Mouse (Mus musculus) A20 (cell line): ENCODE results near the gene Methig1.
A peak's percentile ranks its signal among the peaks of the same experiment; 100 is the strongest.
"Not testable (repeated sequence)": the region's sequence is repeated elsewhere in the genome, so short reads cannot be mapped to it uniquely, and the experiment has no call there.

Source experiments
- DNase-seq: peaks from one replicate; pipeline ENCODE4 v3.0.0-alpha.2; 2011; ENCODE audit warnings: low read depth, low spot score

Methig1 gene

DNA sequence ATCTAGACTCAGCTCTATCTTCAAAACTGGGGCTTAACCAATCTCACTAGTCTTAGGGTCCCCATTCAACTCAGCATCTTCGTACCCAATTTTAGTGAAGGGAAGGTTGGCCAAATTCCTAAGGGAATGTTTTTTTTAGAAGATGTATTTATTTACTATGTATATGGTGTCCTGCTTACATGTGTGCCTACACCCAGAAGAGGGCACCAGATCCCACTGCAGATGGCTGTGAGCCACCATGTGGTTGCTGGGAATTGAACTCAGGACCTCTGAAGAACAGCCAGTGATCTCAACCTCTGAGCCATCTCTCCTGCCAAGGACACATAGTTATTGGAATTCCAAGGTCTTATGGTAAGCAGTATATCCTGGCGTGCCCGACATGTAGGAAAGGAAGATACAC is 42.6 kb downstream of the Methig1 start:
- DNase-seq = no peak

DNA sequence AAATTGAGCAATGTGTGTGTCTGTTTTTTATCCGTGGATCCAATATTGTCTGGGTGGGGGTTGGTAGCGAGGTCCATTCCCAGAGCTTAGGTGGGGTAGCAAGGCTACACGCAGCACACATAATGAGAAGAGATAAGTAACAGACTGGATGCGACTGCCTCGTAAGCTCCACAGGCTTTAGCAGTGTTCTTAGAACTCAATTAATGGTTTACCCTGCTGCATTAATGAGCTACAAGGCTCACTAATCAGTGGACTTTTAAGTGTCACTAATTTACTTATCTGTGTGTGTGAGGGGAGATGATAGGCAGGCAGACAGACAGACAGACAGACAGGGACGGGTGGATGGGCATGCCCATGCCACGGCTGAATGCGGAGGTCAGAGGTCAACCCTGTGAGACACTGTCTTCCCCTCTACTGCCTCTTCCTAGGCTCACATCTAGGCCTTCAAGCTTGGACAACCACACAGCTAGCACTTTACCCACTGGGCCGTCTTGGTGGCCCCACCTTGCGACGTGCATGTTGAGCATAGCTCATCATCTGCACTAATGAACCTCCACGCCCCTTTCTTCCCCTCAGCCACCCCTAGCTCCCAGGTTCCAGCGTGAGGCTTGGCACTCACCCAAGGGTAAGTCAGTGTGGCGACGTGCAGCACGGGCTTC is 47.8 kb downstream of the Methig1 start:
- no peak for DNase-seq

DNA sequence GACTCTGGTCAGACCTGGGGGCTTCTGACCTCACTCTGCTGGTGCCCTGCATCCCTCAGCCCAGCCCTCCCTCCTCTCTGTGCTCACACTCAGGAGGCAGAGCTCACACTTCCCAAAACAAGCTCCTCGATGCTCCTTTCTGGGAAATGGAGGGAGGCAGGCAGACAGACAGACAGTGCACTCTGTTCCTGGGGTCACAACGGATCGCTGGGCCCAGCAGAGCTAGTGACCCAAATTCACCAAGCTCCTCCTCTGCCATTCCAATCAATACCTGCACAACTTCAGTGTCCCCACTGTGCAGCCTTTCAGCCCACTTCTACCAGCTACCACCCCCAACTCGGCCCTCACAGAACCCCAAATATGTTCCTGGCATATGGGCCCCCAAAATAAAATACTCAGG is 48.9 kb downstream of the Methig1 start:
- DNase-seq = no peak

DNA sequence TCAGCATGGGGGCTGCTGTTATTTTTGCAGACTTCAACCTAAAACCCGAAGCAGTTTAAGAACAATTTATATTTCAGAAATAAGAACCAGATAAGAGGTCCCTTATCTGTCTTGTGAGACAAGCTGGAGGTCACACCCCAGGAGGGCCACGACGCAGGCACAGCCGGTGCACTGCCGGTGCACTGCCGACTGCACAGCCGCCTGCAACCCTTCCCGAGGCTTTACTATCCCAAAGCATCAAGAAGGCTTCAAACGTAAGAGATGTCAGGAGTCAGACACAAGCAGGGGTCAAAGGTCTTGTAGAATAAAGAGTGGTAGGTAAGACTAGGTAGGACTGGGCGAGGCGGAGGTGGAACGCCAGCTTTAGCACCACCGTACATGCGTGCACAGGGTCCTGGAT is 49.4 kb downstream of the Methig1 start:
- no peak for DNase-seq

DNA sequence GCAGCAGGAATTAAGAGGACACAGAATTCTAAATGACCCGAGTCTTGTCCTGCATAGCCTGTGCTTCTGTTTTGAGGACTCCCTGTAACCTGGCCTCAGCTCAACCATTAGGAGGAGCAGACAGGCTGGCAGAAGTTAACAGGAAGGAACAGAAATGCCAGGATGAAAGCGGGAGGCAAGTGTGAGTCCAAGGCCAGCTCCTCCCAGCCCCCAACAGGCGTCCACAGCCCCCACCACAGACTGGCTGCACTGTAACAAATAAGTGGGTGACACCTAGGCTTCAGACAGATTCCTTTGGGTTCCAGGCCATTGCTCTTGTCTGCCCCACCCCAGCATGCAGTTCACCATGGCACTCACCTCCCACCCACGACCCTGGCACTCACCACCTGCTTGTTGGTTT is 49.8 kb downstream of the Methig1 start:
- DNase-seq = no peak

DNA sequence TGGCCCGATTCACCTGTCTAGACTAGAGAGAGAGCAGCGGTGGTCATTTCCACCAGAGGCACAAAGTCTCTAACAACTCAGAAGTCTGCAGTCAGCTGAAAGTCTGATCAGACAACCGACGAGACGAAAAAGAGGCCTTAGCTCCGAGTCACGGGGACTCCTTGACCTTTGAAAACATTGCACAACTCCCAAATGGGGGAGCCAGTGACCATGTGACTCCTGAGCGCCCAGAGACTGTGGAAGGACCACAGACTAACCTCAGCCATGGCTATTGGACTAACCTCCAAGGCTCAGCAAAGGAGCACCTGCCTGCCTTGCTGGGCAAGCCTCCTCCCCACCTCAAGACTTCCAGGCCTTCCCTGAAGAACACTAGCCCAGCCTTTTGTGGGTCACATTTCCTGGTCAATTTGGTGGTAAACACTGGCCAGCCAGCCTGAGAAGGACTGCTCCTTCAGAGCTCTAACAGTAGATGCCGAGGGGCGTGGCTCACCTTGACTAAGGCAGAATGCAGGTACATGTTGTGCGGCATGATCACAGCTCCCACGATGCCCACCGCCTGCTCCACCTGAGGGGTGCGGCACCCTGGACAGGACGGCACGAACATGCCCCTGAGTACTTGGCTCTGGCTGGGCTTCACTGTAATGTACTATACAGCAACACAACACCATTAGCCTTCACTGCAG is 50.5 kb downstream of the Methig1 start:
- no peak for DNase-seq

DNA sequence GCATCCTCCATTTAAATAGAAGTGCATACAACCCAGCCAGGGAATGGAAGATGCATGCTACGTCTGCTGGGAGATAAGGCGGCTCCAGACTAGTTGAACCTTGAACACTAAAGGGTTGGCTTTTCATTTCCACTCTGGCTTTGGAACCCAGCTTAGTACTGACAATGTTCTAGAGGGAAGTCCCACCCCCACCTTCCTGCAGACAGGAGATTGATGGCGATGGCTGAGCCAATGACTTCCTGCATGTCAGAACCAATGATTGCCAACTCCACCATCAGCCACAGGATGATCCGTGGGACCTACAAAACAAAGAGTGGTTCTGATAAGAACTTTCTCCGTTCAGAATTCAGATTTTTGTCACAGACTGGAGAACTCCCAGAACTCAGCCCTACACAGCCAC is 53.1 kb downstream of the Methig1 start:
- no peak for DNase-seq

DNA sequence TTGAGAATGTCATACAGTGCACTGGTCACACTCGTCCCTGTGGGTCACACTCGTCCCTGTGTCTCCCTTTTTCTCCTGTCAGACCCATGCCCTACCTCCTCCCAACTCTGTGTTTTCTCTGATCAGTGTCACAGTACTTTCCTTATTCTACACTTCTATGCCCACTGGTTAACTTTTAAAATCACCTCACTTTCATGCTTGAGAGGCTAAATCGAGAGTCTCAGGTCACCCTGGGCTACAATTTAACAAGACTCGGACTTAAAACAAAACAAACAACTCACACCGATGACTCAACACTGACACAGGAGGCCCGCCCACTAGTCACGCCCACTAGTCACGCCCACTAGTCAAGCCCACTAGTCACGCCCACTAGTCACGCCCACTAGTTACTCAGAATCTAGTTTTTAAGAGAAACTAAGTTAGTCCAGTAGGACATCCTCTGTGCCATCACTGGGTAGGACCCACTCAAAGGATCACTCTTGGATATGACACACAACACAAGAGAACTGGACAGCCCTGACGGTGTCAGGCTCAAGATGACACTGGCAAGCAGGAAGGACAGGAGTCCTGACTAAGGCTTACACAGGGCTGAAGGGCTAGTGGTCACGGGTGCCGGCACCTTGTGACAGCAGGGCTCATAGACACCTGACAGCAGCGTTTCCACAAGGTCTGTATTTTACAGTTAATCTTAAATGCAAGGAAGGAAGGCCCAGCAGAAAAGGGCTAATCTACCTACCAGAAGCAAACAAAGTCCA is 58.1 kb downstream of the Methig1 start:
- no peak for DNase-seq

DNA sequence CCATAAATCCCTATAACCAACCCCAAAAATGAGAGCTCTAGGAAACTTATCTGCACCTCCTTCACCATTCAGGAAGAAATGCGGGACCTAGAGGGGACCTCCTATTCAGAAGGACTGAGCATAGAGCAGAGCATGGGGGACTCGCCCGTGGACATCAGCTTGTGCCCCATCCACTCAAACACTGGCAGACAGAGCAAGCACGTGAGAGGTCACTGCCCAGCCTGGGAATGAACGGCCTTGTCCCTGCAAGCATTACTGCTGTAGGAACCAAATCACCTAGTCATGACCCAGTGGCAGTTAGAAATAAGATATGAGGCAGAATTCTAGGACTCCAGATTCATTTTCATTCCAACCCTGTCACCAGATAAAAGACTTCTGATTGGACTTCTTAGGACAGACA is 58.8 kb downstream of the Methig1 start:
- DNase-seq = no peak

DNA sequence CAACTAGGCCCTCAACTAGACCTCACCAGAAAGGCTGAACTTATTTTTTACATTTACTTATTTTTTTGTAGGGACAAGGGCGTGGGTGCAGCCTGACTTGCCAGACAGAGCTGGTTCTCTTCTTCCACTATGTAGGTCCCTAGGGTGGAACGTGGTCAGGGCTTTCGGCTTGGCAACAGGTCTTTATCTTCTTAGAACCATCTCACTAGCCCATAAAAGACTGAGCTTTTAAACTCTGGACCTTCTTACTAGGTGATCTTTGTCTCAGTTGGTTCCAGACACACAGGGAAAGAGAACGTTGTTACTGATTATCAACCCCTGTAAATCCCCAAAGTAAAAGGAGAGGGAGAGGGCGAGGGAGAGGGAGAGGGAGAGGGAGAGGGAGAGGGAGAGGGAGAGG is 60.4 kb downstream of the Methig1 start:
- DNase-seq = no peak

DNA sequence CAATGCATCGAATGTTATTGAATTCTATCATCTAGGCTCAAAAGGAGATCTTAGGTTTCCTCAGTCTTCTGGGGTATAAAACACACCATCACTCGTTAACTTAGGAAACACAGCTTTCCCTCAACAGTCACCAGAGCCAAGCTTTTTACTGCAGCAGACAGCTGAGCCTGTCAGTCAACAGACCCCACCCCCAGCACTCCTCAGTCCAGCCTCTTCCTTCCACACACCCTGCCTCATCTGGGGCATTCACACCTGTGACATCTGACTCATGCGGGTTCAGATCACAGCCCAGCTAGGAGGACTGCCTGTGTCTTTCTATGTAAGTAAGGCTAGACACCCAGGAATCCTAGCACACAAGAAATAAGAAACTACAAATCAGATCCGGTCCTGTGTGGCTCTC is 61.1 kb downstream of the Methig1 start:
- peak; percentile 40 for DNase-seq

DNA sequence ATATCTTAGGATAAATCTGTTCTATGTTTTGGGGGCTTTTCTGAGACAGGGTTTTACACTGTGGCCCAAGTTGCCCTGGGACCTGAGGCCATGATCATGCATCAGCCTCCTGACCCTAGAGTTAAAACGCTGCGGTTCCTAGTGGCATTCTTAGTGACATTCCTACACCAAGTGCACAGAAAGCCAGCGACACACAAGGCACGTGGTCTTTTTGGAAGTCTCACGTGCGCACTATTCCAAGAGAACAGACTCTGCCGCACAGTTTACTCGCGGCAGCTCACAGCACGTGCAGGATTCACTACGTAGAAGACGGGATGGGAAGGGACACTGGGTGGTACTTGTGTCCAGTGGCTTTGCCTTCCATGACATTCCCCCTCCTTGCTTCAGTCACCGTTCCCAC is 62.0 kb downstream of the Methig1 start:
- no peak for DNase-seq

DNA sequence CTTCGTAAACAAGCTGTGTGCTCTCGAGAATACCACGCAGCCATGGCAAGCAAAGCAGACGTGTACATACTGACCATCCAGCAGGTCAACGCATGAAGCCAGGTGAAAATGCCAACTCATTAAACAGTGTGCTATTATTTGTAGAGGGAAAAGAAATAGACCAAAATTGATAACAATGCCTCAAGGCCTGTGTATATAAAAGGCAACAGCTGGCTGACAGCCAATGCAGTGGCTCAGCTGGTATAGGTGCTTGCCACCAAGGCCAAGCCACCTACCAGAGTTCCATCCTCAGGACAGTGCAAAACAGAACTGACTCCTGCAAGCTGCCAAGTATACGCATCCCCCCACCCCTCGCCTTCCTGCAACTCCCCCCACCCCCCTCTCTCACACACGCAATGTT is 62.7 kb downstream of the Methig1 start:
- DNase-seq = no peak

DNA sequence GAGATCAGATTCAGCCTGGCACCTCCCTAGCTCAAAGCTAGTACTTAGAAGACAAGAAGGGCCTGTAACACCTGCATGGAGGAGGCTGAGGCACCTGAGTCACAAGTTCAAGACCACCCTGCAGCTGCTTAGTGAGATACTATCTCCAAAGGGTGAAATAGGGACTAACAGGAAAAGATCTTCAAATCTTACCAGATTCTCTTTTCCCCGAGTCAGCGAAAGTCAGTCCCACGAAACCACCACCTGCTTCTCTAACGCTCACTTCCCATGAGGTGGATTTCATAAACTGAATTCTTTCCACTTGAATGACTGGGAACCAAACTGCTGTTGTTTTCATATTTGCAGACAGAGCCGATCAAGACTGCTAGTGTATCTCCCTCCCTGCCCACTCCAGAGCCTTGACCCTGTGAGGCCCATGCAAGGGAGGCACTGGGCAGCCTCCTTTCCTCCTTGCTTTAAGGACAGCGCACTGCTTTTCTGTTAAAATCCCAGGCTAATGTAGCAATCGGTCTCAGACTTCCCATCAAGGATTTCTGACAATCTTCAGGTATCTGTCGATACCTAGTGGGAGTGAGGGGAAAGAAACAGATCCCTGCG is 65.0 kb downstream of the Methig1 start:
- DNase-seq = no peak

DNA sequence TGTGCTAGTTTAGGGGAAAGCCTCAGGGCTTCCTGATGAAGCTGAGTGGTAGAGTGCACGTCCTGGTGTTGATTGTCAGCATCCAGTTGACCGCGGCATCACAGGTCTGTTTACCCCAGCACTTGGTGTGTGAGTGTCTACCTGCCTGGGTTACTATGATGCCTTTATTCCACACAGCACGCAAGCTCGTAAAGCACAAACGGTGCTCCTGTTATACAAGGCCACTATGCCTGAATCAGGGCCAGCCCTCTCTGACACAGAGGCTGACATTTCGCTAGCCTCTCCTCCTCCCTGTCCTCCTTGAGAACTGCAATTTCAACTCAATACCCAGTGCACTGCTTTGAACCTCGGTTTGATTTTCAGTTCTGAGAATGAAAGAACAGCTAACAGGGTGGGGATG is 66.4 kb downstream of the Methig1 start:
- DNase-seq = peak; percentile 23

DNA sequence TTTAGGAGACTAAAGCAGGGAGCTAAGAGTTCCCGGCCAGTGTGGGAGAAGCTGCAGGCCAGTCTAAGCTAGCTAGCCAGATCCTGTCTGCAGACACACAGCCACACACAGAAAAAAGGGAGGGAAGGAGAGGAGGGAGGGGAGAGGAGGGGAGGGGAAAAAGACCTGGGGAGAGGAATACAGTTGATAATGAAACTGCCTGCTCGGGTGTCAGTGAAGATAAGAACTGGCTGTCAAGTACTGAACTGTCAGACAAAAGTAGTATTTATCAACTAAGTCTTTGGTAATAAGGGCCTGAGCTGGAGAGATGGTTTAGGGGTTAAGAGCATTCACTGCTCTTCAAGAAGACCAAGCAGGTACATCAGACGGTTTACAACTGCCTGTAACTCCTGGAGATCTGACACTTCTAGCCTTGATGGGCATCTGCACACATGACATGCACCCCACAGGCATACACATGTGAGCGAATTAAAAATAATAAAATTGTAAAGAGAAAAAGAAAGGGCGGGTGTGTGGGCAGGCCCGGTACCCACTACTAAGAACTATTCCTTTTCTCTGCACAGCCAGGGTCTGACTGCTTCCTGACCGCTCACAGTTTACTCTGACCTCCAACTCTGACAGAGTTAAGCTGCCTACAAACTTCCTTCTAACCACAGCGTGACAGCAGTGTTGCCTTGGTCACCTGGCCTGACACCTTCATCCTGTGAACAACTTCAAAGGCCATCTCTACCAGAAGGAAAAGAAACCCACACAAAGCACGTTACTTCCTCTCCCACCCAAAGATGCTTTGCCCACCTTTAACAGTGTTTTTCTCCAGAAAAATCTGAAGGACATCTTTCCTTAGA is 67.2 kb downstream of the Methig1 start:
- DNase-seq = peak; percentile 20

DNA sequence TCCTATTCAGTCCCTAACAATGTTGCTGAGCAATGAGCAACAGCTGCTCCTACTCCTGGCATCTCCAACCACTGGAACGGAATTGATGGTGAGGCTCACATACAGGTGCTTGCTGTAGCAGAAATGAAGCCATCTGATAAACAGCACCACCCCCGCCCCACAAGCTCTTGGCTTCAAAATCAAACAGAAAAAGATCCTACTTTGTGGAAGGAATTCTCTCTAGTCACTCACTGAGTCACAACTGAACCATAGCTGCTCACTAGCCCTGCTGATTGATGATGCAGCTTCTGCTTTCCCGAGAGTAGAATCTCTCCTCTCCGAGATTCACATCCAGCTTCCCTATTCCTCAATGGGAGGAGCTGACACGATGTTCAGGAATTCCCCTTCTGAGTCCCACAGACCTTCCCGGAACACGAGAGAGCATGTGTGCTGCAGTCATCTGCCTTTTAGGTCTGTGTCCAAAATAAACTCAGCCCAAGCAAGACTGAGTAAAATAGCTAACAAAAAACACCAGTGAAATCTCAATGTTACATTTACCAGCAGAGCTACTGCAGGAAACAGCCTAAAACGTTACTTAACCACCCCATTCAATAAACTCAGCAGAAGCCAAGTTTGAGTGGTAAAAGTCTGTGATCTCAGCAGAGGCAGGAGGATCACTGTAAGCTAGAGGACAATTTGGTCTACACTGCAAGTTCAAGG is 68.3 kb downstream of the Methig1 start:
- DNase-seq = peak; percentile 40

DNA sequence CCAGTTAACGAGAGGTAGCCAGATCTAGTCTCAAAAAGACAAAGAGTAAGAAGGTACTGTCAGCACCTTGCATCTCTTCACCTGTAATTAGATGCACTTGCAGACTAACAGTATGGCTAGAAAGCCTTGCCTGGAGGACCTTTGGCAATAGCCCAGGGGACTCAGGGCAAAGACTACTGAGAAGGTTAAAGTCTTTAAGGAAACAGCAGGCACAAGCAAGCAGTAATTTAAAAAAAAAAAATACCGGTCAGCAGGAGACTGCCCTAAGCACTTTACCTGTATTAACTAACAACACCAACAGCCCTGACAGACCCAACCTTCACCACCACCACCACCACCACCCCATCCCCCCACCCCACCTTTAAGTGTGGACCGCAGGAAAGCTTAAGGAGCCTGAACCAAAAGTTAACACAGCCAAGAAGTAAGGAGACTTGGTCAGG is 68.8 kb downstream of the Methig1 start, which contains the start of gene Gm5475:
Gene Gm5475, plus strand, starts transcription at position 390 of the 440 bp plus-strand sequence.
- not testable (repeated sequence) for DNase-seq

DNA sequence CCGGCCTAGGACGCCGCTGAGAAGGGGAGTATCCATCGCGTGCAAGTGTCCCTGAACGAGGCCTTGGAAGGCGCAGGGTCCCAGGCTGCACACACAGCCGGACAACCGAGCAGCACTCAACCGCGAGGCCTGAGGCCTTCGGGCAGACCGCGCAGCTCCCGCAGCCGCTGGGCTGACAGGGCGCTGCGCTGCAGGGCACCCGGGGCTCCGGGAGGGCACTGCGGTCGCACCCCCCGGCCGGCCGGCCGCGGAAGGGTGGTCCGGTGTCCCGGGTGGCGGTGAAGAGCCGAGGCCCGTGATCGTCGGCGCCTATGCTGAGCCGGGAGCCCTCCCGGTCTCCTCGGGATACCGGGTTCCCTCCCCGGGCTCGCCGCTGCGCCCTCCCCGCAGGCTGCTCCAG is 69.5 kb downstream of the Methig1 start:
- no peak for DNase-seq

DNA sequence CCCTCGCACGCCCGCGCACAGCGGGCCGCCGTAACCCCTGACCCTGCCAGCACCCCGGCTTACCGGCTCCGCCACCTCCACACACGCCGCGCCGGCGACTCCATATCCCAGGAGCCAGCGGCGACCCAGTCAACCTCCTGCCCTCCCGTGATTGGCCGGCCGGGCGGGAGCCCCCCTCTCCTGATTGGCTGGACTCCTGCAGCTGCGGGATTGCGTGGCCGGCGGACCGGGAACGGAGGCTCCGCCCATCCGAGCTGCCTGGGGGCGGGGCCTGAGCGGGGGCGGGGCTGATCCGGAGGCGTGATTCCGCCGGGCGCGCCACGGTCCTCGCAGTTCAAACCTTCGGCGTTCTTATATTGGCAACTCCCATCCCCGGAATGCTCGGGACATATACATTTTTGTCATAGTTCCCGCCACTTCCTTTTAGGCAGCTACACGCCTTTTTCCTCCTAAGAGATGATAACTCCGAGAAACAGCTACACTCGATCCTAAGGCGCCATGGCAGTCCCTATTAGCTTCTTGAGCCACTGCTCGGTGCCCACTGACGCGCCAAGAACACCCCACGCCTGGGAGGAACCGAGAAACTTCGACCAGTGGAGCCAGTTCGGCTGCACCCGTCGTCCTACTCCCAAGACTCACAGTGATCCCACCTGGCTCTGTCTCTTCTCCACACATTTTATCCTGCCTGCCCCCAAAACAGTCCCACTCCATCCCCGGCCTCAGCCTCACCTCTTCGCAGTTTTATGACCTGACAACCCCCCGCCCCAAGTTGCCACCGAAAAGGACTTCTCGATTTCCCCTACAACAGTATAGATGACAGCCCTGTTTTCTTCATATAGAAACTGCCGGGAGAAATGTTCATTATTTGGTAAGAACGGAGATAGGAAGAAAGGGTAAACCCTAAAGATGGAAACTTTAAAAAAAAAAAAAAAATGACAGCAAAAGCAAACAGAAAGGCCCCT is 70.2 kb downstream of the Methig1 start:
- DNase-seq = peak; percentile 94
